Mouse (Mus musculus) cerebellum, postnatal 10 days (tissue): Measurements from ENCODE around the gene Fam53b.

ENCODE experiments used
- DNase-seq, 2 experiments: peaks; one replicate each; pipeline ENCODE4 v3.0.0; 2021; ENCODE audit warnings: mixed read lengths in 2 of 2

Gene Fam53b

GRCm38 (mm10) chr7:132810879-132811278, 2.8 kb downstream of the Fam53b start:
- peak; percentile 97 to 98 for DNase-seq

DNA sequence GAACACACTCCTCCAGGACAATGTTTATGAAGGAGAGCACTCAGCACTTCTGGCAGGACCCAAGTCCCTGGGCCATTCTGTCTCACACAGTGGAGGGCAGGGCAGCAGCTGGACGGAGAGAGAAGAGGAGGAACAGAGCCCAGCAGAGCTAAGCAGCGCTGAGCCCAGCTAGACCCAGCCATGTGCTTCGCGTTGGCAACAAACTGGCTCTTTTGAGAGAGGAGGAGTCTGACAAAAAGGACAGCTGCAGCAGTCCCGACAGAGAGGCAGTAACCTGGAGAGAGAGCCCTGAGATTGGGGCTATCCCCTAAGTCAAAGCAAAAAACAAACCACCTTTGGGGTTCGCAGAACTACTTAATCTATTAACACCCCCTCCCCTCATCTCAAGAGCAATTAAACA, 3.3 kb downstream of the Fam53b start:
- peak; percentile 72 to 82 for DNase-seq

DNA sequence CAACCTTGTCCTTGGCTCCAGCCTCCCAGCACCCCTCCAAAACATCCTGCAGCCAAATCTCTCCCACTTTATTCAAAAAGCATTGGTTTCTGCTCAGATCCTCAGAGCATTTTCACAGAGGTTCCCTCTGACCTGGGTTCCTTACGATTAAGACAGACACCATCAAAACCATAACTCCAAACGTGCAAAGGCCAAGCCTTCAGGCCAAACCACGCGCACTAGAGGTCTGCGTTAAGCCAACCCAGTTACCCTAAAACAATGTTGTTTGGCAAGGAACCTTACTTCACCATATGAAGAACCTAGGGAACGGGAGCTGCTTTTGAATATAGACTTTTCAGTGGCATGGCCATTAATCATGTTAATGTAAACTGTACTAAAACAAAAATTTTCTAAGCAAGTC, 4.0 kb downstream of the Fam53b start:
- DNase-seq, result peak in 1 of 2 experiments; percentile 34

DNA sequence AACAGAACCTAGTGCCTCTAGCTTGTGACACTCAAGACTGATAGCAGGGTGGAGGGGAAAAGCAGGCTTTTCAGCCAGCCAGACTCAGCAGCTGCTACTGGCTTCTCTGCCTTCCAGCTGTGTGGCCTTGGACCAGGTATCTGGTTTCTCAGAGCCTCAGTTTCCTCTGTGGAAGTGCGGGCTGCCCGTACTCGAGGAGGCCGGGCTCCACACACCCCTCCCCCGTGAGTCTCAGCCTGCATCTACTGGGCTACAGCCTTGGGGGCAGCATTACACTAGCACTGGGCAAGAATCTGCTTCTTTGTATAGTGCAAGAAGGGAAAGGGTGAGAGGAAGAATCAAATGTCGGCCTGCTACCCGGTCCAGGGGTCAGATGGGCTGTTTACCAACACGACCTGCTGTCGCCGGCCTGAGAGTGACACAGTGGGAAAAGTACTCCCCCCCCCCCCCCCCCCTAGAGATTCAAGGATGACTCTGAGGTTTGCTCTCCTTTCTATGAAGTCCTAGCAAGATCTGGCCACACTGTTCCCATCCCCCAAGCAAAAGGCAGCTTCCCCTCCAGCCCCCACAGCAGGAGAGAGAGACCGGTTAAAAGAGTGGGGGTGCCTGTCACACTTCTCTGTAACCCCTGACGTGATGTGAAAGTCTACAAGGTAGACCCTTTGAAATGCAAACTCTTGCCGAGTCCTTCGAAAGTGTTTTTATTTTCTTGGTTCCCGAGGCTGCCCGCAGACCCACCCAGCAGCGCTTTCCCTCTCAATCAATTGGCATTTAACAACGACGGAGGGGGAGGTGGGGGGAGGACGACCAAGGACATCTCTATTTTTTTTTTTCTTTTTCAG, 4.6 kb downstream of the Fam53b start:
- DNase-seq, result peak; percentile 66 to 68

DNA sequence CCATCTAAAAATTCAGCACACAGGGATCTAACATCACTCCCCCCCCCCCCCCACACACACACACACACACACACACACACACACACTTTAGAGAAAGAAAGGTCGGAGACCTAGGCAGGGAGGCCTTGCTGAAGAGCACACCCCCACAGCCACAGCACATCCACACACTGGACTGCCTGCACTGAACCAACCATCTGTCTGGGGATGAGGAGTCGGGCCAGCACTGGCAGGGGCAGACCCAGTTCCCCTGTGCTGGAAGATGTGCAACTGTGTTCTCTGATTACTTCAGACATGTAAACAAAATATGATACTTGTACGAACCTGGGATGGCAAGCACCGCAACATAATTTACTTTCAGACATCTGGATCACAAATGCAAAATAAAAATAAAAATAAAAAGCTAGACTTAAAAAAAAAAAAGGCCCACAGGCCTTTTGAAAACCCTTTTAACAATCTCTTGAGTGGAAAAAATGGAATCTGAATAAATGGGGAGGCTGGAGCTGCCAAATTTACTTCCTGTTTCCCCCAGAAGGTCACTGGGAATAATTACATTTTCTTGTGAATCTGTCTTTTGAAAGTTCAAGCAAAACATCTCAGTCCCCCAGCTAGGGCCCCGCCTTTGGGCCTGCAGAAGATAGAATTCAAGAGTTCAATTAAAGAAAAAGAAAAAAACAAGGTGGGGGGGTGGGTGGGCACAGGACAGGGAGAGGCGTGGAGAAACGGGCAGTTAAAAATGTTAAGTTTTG, 5.5 kb downstream of the Fam53b start:
- peak; percentile 61 to 75 for DNase-seq

GRCm38 (mm10) chr7:132806926-132807857, 6.5 kb downstream of the Fam53b start:
- DNase-seq, result peak; percentile 82 to 84

GRCm38 (mm10) chr7:132806286-132806685, 7.4 kb downstream of the Fam53b start:
- DNase-seq, result peak; percentile 88 to 91

- peak in 1 of 2 experiments; percentile 26 for DNase-seq
Measured at GRCm38 (mm10) chr7:132804951-132805350, 8.7 kb downstream of the Fam53b start.

GRCm38 (mm10) chr7:132804461-132804860, 9.2 kb downstream of the Fam53b start:
- DNase-seq, result peak; percentile 43 to 47

GRCm38 (mm10) chr7:132803962-132804361, 9.7 kb downstream of the Fam53b start:
- DNase-seq, result peak in 1 of 2 experiments; percentile 26

DNA sequence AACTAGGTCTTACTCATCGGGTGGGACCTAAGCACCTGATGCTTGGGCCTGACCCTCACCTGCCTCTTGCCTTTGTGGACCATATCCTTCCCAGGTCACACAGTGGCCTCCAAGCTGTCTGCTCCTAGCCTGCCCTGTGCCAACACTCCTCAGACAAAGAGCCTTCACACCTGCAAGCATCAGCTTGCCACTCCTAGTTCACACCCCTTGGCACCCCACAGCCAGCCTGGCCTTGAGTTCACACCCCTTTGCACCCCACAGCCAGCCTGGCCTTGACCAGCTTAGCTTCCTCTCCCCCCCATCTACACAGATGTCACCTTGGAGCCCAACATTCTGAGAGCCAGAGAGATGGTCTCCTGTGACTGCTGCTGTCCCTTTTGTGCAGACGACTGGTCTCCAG, 10.3 kb downstream of the Fam53b start:
- peak; percentile 33 to 46 for DNase-seq

DNA sequence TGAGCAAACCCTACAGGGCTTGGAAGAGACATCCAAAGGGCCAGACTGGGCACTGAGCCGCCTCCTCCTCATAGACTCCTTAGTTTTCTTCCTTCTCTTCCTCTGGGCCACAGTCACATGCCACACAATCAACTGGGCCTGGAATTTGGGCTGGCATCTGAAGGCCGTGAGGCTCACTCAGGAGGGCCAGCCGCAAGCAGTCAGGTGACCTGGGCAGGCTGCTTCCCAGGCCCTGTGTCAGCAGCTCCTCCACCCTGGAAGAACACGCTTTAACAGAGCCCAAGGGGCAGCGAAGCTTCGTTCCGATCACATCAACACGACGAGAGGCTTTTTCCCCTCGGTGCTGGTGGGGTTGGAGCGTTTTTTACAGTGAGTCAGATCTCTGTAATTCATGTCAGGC, 11.0 kb downstream of the Fam53b start:
- peak; percentile 18 for DNase-seq

- DNase-seq, result peak in 1 of 2 experiments; percentile 9
Measured at GRCm38 (mm10) chr7:132802066-132802465, 11.6 kb downstream of the Fam53b start.

GRCm38 (mm10) chr7:132801509-132801908, 12.2 kb downstream of the Fam53b start:
- peak; percentile 2 to 7 for DNase-seq

- peak; percentile 13 to 17 for DNase-seq
Measured at GRCm38 (mm10) chr7:132800868-132801267, 12.8 kb downstream of the Fam53b start.

GRCm38 (mm10) chr7:132799119-132800016, 14.3 kb downstream of the Fam53b start:
- DNase-seq, result peak; percentile 61 to 65

- DNase-seq, result no peak
Measured at GRCm38 (mm10) chr7:132795141-132795540, 18.5 kb downstream of the Fam53b start.

- DNase-seq, result no peak
Measured at GRCm38 (mm10) chr7:132793467-132793866, 20.2 kb downstream of the Fam53b start.

- peak; percentile 74 to 80 for DNase-seq
Measured at GRCm38 (mm10) chr7:132790447-132791219, 23.1 kb downstream of the Fam53b start.

DNA sequence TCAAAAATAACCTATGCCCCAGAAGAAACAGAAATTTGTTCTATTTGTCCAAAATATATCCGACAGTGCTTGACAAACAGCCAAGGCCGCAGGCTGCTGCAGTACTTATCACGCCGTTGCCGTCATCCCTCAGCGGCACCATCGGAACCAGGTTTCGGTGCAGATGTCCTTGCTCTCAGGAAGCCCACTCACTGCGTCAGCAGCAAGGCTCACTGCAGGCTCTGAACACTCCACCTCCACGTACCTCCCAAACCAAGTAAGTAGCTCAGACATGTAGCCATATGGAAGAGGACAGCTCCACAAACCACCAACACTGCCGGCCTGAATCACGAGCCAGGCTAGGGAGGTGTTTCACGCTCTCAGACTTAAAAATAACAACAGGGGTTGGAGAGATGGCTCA, 24.9 kb downstream of the Fam53b start:
- peak in 1 of 2 experiments; percentile 62 for DNase-seq
